Mouse (Mus musculus): Measurements from ENCODE around the gene Galnt18. TPM values are rescaled to one million over a fixed set of nuclear protein-coding genes. Genes with fewer than 3 reads are reported as not detected.

Galnt18 gene
- total RNA-seq, 1 experiment = 0.89 TPM

DNA sequence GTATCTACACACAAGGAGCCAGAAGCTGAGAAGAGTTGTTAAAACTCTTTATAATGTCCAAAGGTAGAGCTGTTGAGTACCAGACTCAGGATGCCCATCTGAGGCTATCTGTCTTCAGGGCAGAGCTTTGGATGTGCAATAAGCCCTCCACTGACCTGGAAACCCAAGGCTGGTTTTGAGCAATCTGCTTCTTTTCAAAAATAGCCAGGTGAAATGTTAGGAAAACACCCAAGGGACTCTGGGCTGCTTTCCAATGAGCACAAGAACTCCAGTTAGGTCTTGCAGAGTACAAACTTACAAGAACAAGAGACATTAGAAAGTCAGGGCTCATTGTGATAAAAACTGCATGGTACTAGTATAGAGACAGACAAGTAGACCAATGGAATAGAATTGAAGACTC is 135.4 kb downstream of the Galnt18 start:
- no peak overlapping the region for H3K9ac ChIP-seq (ENCODE audit: insufficient read depth, low read depth, low read length, poor library complexity, severe bottlenecking)
- no peaks in the 10 kb centered on the region for H3K36me3 ChIP-seq (ENCODE audit: control insufficient read depth, insufficient read depth, low read length, poor library complexity, severe bottlenecking)
- TF ChIP-seq ZNF384 (IDR thresholded peaks at IDR 0.05; ENCODE audit: low read depth, low read length) (no peak), CHD2 (IDR thresholded peaks at IDR 0.05; ENCODE audit: low read depth, low read length) (no peak), MAFK (IDR thresholded peaks at IDR 0.05; ENCODE audit: insufficient read depth, low read depth, low read length) (no peak), HCFC1 (IDR thresholded peaks at IDR 0.05; ENCODE audit: borderline replicate concordance, insufficient read depth, low read length) (no peak), ZC3H11A (IDR thresholded peaks at IDR 0.05; ENCODE audit: borderline replicate concordance, low read depth, low read length) (no peak)
- H3K9me3 ChIP-seq (ENCODE audit: control insufficient read depth, insufficient read depth, low read depth, low read length) = no peaks in the 10 kb centered on the region
- in situ Hi-C loops (cut with MboI; ENCODE audit: low sequenced_read_pairs in 2 of 2, unreplicated experiment in 2 of 2) = no loop called here
- H3K4me1 ChIP-seq (ENCODE audit: control insufficient read depth in 2 of 2, insufficient read depth in 2 of 2, low read length in 2 of 2, poor library complexity in 1 of 2) = no peaks in the 10 kb centered on the region
- no peak overlapping the region for H3K4me3 ChIP-seq (ENCODE audit: insufficient read depth in 1 of 2, low read depth in 1 of 2, low read length in 2 of 2, poor library complexity in 1 of 2, severe bottlenecking in 1 of 2)
- DNase-seq (ENCODE audit: low read depth, low spot score) = no peak
- H3K27ac ChIP-seq (ENCODE audit: insufficient read depth, low read depth, low read length, poor library complexity, severe bottlenecking) = no peak overlapping the region

DNA sequence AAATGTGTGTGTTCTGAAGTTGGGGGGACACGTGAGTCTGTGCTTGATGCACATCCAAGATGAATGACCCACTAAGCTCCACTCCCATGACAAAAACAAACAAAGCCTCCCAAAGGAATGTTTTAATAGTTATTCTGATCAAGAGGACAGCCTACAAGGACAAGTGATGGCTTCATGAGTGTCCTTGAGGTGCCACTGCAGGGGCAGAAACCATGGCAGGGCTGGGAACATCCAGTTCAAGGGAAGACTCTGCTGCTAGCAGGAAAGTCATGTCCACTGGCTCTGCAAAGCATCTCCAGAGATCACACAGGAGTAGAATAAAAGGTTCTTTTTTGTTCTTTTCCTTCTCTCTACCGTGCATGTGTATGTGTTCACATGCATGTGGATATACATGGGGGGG is 140.9 kb downstream of the Galnt18 start:
- DNase-seq (ENCODE audit: low read depth, low spot score) = no peak
- Histone ChIP-seq H3K27ac (ENCODE audit: insufficient read depth, low read depth, low read length, poor library complexity, severe bottlenecking) (no peak overlapping the region), H3K4me3 (ENCODE audit: insufficient read depth in 1 of 2, low read depth in 1 of 2, low read length in 2 of 2, poor library complexity in 1 of 2, severe bottlenecking in 1 of 2) (no peak overlapping the region), H3K36me3 (ENCODE audit: control insufficient read depth, insufficient read depth, low read length, poor library complexity, severe bottlenecking) (no peaks in the 10 kb centered on the region), H3K9ac (ENCODE audit: insufficient read depth, low read depth, low read length, poor library complexity, severe bottlenecking) (no peak overlapping the region), H3K9me3 (ENCODE audit: control insufficient read depth, insufficient read depth, low read depth, low read length) (no peaks in the 10 kb centered on the region), H3K4me1 (ENCODE audit: control insufficient read depth in 2 of 2, insufficient read depth in 2 of 2, low read length in 2 of 2, poor library complexity in 1 of 2) (no peaks in the 10 kb centered on the region)
- in situ Hi-C loops (cut with MboI; ENCODE audit: low sequenced_read_pairs in 2 of 2, unreplicated experiment in 2 of 2) = no loop called here
- TF ChIP-seq MAFK (IDR thresholded peaks at IDR 0.05; ENCODE audit: insufficient read depth, low read depth, low read length) (no peak), HCFC1 (IDR thresholded peaks at IDR 0.05; ENCODE audit: borderline replicate concordance, insufficient read depth, low read length) (no peak), ZNF384 (IDR thresholded peaks at IDR 0.05; ENCODE audit: low read depth, low read length) (no peak), CHD2 (IDR thresholded peaks at IDR 0.05; ENCODE audit: low read depth, low read length) (no peak), ZC3H11A (IDR thresholded peaks at IDR 0.05; ENCODE audit: borderline replicate concordance, low read depth, low read length) (no peak)

DNA sequence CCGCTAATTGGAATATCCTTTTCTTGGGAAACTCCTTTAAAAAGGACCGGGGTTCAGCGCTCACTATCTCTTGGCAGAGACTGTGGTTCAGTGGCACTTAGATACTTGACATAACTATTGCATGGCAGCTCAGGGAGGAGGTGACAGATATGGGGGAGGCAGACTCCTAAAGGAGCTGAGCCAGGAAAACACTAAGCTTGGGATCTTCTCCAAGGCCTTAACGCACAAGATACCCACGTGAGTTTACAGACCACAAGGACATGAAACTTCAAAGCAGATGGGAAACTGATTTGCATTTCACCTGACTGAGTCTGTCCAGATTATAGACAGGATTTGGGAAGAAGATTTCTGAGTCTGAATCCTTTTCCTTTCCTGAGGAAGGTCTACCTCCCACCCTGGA is 141.3 kb downstream of the Galnt18 start:
- Histone ChIP-seq H3K9me3 (ENCODE audit: control insufficient read depth, insufficient read depth, low read depth, low read length) (no peaks in the 10 kb centered on the region), H3K27ac (ENCODE audit: insufficient read depth, low read depth, low read length, poor library complexity, severe bottlenecking) (no peak overlapping the region), H3K4me1 (ENCODE audit: control insufficient read depth in 2 of 2, insufficient read depth in 2 of 2, low read length in 2 of 2, poor library complexity in 1 of 2) (no peaks in the 10 kb centered on the region), H3K9ac (ENCODE audit: insufficient read depth, low read depth, low read length, poor library complexity, severe bottlenecking) (no peak overlapping the region), H3K36me3 (ENCODE audit: control insufficient read depth, insufficient read depth, low read length, poor library complexity, severe bottlenecking) (no peaks in the 10 kb centered on the region), H3K4me3 (ENCODE audit: insufficient read depth in 1 of 2, low read depth in 1 of 2, low read length in 2 of 2, poor library complexity in 1 of 2, severe bottlenecking in 1 of 2) (no peak overlapping the region)
- TF ChIP-seq ZNF384 (IDR thresholded peaks at IDR 0.05; ENCODE audit: low read depth, low read length) (no peak), HCFC1 (IDR thresholded peaks at IDR 0.05; ENCODE audit: borderline replicate concordance, insufficient read depth, low read length) (no peak), MAFK (IDR thresholded peaks at IDR 0.05; ENCODE audit: insufficient read depth, low read depth, low read length) (no peak), ZC3H11A (IDR thresholded peaks at IDR 0.05; ENCODE audit: borderline replicate concordance, low read depth, low read length) (no peak), CHD2 (IDR thresholded peaks at IDR 0.05; ENCODE audit: low read depth, low read length) (no peak)
- DNase-seq (ENCODE audit: low read depth, low spot score) = no peak
- in situ Hi-C loops (cut with MboI; ENCODE audit: low sequenced_read_pairs in 2 of 2, unreplicated experiment in 2 of 2) = no loop called here

DNA sequence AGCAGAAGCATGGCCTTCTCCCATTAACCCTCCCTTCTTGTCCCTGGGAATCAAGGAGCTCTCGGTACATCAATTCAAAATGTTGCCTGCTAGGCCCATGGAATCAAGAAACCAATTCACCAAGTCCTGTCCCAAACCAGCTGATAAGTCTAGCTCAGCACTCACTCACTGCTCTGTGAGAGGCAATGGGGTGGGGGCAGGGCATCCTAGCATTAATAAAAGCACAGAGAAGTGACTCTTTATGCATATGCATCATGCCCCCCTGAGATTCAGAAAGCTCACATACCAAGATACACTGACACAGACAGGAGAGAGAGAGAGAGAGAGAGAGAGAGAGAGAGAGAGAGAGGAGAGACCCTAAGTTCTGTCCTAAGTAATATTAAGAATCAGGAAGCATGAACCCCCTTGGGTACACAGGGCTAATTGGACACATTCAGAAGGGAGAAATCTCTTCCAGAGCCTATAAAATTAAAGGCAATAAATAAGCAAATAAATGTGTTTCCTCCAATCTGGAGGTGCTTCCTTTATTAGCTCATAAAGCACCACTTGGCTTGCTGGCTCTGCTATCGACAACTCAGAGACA is 141.8 kb downstream of the Galnt18 start:
- no peak overlapping the region for H3K27ac ChIP-seq (ENCODE audit: insufficient read depth, low read depth, low read length, poor library complexity, severe bottlenecking)
- H3K9ac ChIP-seq (ENCODE audit: insufficient read depth, low read depth, low read length, poor library complexity, severe bottlenecking) = no peak overlapping the region
- H3K36me3 ChIP-seq (ENCODE audit: control insufficient read depth, insufficient read depth, low read length, poor library complexity, severe bottlenecking) = no peaks in the 10 kb centered on the region
- DNase-seq (ENCODE audit: low read depth, low spot score) = no peak
- no peaks in the 10 kb centered on the region for H3K4me1 ChIP-seq (ENCODE audit: control insufficient read depth in 2 of 2, insufficient read depth in 2 of 2, low read length in 2 of 2, poor library complexity in 1 of 2)
- no peak overlapping the region for H3K4me3 ChIP-seq (ENCODE audit: insufficient read depth in 1 of 2, low read depth in 1 of 2, low read length in 2 of 2, poor library complexity in 1 of 2, severe bottlenecking in 1 of 2)
- in situ Hi-C loops (cut with MboI; ENCODE audit: low sequenced_read_pairs in 2 of 2, unreplicated experiment in 2 of 2) = no loop called here
- no peaks in the 10 kb centered on the region for H3K9me3 ChIP-seq (ENCODE audit: control insufficient read depth, insufficient read depth, low read depth, low read length)
- TF ChIP-seq MAFK (IDR thresholded peaks at IDR 0.05; ENCODE audit: insufficient read depth, low read depth, low read length) (no peak), ZNF384 (IDR thresholded peaks at IDR 0.05; ENCODE audit: low read depth, low read length) (no peak), HCFC1 (IDR thresholded peaks at IDR 0.05; ENCODE audit: borderline replicate concordance, insufficient read depth, low read length) (no peak), CHD2 (IDR thresholded peaks at IDR 0.05; ENCODE audit: low read depth, low read length) (no peak), ZC3H11A (IDR thresholded peaks at IDR 0.05; ENCODE audit: borderline replicate concordance, low read depth, low read length) (no peak)

DNA sequence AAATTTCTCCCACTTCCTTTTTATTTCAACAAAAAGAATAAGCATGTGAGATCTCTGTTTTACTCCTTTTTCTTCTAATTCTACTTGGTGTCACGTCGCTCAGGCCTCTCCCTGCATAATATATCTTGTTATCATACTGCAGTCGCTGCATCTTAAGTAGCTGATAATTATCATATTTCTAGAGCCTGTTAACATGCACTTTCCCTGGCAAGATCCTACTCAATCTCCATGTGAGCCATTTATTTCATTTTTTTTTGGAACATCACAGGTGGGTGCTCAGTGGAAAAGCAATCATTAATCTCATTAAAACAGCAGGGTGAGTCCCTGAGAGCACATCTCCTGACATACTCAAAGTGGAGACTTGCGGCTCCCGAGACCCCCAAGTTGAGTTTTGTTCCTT is 143.3 kb downstream of the Galnt18 start:
- DNase-seq (ENCODE audit: low read depth, low spot score) = no peak
- H3K4me1 ChIP-seq (ENCODE audit: control insufficient read depth in 2 of 2, insufficient read depth in 2 of 2, low read length in 2 of 2, poor library complexity in 1 of 2) = no peaks in the 10 kb centered on the region
- no peak overlapping the region for H3K9ac ChIP-seq (ENCODE audit: insufficient read depth, low read depth, low read length, poor library complexity, severe bottlenecking)
- in situ Hi-C loops (cut with MboI; ENCODE audit: low sequenced_read_pairs in 2 of 2, unreplicated experiment in 2 of 2) = no loop called here
- TF ChIP-seq CHD2 (IDR thresholded peaks at IDR 0.05; ENCODE audit: low read depth, low read length) (no peak), ZNF384 (IDR thresholded peaks at IDR 0.05; ENCODE audit: low read depth, low read length) (no peak), MAFK (IDR thresholded peaks at IDR 0.05; ENCODE audit: insufficient read depth, low read depth, low read length) (no peak), ZC3H11A (IDR thresholded peaks at IDR 0.05; ENCODE audit: borderline replicate concordance, low read depth, low read length) (no peak), HCFC1 (IDR thresholded peaks at IDR 0.05; ENCODE audit: borderline replicate concordance, insufficient read depth, low read length) (no peak)
- no peak overlapping the region for H3K27ac ChIP-seq (ENCODE audit: insufficient read depth, low read depth, low read length, poor library complexity, severe bottlenecking)
- H3K4me3 ChIP-seq (ENCODE audit: insufficient read depth in 1 of 2, low read depth in 1 of 2, low read length in 2 of 2, poor library complexity in 1 of 2, severe bottlenecking in 1 of 2) = no peak overlapping the region
- no peaks in the 10 kb centered on the region for H3K9me3 ChIP-seq (ENCODE audit: control insufficient read depth, insufficient read depth, low read depth, low read length)
- H3K36me3 ChIP-seq (ENCODE audit: control insufficient read depth, insufficient read depth, low read length, poor library complexity, severe bottlenecking) = no peaks in the 10 kb centered on the region

Measured in ES-E14 (cell line).